32 mouse cellular contexts compared by ENCODE assay signal in the genomic region with DNA sequence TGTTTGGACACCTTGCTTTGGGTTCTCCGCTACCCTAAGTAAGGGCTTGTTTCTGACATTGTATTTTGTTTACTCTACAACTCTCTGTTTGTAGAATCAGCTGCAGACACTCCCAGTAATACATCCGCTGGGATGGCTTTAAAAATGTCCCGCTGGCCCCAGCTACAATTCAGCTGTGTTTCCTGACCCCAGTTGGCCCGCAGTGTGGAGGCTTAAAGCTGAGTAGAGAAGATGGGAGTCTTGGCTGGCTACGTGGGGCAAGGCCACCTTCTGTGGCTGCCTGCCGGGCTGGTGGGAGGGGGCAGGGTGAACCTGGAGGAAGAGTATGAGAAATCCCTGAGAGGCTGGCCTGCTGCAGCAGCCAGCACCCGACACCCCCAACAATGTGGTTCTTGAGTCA. TPM values are rescaled to one million over a fixed set of nuclear protein-coding genes. Genes with fewer than 3 reads are reported as not detected.
DNase-seq lines count a peak whose midpoint lies in the region; ATAC-seq lines count a peak whose summit lies in the region.
"Had no signal": no experiment of that assay in that cellular context is flagged by ENCODE, and none has a peak within 500 bp of the region (broad histone marks: within the 10 kb centered on the region; RNA-seq: fewer than 3 reads in every experiment).

No protein-coding gene starts in this region.

- 49% methylated on average over 7 of the region's 7 CpGs for WGBS in kidney, embryonic 15.5 days
- 54% methylated on average over 7 of the region's 7 CpGs for WGBS in stomach, embryonic 16.5 days

- intact Hi-C loops in heart, postnatal 25 days (cut with DNase I): no loop called here

- no peak overlapping the region for H3K27ac ChIP-seq in kidney, embryonic 15.5 days
- peak overlapping the region; percentile 11; the same call in 1 of the 2 replicates for H3K27ac ChIP-seq in stomach, embryonic 16.5 days (ENCODE audit: low read length)
- H3K27ac ChIP-seq: embryonic facial prominence, embryonic 15.5 days; forebrain, embryonic 12.5 days; heart, adult 2 months; left cerebral cortex, adult 2 months; limb, embryonic 13.5 days; lung, embryonic 15.5 days; midbrain, embryonic 12.5 days; neural tube, embryonic 13.5 days; stomach, embryonic 15.5 days had no signal

- ATAC-seq in kidney, embryonic 15.5 days (replicated peaks; ENCODE audit: low FRiP score): no peak
- no peak for ATAC-seq in stomach, embryonic 16.5 days (ENCODE audit: insufficient read depth, low FRiP score)
- ATAC-seq: activated CD4-positive, CD25-positive, alpha-beta regulatory T cell, adult 4 months; hindbrain, embryonic 16.5 days had no signal

- H3K36me3 ChIP-seq in kidney, embryonic 15.5 days: peaks cover 2% of the 10 kb centered on the region; the same call in 1 of the 2 replicates
- no peaks in the 10 kb centered on the region for H3K36me3 ChIP-seq in stomach, embryonic 16.5 days (ENCODE audit: control insufficient read depth, insufficient read depth, low read length)
- H3K36me3 ChIP-seq: forebrain, embryonic 12.5 days; lung, embryonic 15.5 days; midbrain, embryonic 12.5 days; neural tube, embryonic 13.5 days; stomach, embryonic 15.5 days had no signal

- H3K4me3 ChIP-seq in kidney, embryonic 15.5 days (replicated peaks): no peak overlapping the region
- no peak overlapping the region for H3K4me3 ChIP-seq in stomach, embryonic 16.5 days (replicated peaks; ENCODE audit: low read length)
- H3K4me3 ChIP-seq: embryonic facial prominence, embryonic 15.5 days; forebrain, embryonic 12.5 days; heart, adult 2 months; heart, embryonic 12.5 days; left cerebral cortex, adult 2 months; limb, embryonic 13.5 days; lung, embryonic 15.5 days; megakaryocyte, embryonic 14.5 days; midbrain, embryonic 12.5 days; myocyte; neural tube, embryonic 13.5 days; stomach, embryonic 15.5 days had no signal

- H3K9me3 ChIP-seq in kidney, embryonic 15.5 days (replicated peaks): no peaks in the 10 kb centered on the region
- no peaks in the 10 kb centered on the region for H3K9me3 ChIP-seq in stomach, embryonic 16.5 days (replicated peaks; ENCODE audit: control insufficient read depth, low read length)
- H3K9me3 ChIP-seq: embryonic facial prominence, embryonic 15.5 days; forebrain, embryonic 12.5 days; heart, embryonic 12.5 days; limb, embryonic 13.5 days; lung, embryonic 15.5 days; midbrain, embryonic 12.5 days; neural tube, embryonic 13.5 days; stomach, embryonic 15.5 days had no signal

- H3K27me3 ChIP-seq in kidney, embryonic 15.5 days: no peaks in the 10 kb centered on the region
- H3K27me3 ChIP-seq in stomach, embryonic 16.5 days (ENCODE audit: control insufficient read depth, insufficient read depth, low read length): no peaks in the 10 kb centered on the region
- H3K27me3 ChIP-seq: CH12.LX; embryonic facial prominence, embryonic 15.5 days; forebrain, embryonic 12.5 days; heart, embryonic 12.5 days; limb, embryonic 13.5 days; lung, embryonic 15.5 days; megakaryocyte, embryonic 14.5 days; midbrain, embryonic 12.5 days; neural tube, embryonic 13.5 days; stomach, embryonic 15.5 days had no signal

- no peak overlapping the region for H3K9ac ChIP-seq in kidney, embryonic 15.5 days
- H3K9ac ChIP-seq in stomach, embryonic 16.5 days (ENCODE audit: low read length): no peak overlapping the region
- H3K9ac ChIP-seq: embryonic facial prominence, embryonic 15.5 days; forebrain, embryonic 12.5 days; heart, embryonic 12.5 days; limb, embryonic 13.5 days; lung, embryonic 15.5 days; midbrain, embryonic 12.5 days; neural tube, embryonic 13.5 days; stomach, embryonic 15.5 days had no signal

- H3K4me1 ChIP-seq in kidney, embryonic 15.5 days: peaks cover 23% of the 10 kb centered on the region
- no peaks in the 10 kb centered on the region for H3K4me1 ChIP-seq in stomach, embryonic 16.5 days (ENCODE audit: control insufficient read depth, insufficient read depth, low read length)
- H3K4me1 ChIP-seq: embryonic facial prominence, embryonic 15.5 days; lung, embryonic 15.5 days; midbrain, embryonic 12.5 days; stomach, embryonic 15.5 days had no signal

- no peak overlapping the region for H3K4me2 ChIP-seq in kidney, embryonic 15.5 days
- H3K4me2 ChIP-seq in stomach, embryonic 16.5 days (ENCODE audit: low read depth, low read length): no peak overlapping the region
- H3K4me2 ChIP-seq: embryonic facial prominence, embryonic 15.5 days; forebrain, embryonic 12.5 days; heart, embryonic 12.5 days; limb, embryonic 13.5 days; liver, embryonic 11.5 days; lung, embryonic 15.5 days; midbrain, embryonic 12.5 days; neural tube, embryonic 13.5 days; stomach, embryonic 15.5 days had no signal

- DNase-seq in heart, adult 11 months: peak; percentile 85
- no peak for DNase-seq in heart, postnatal 25 days (ENCODE audit: low spot score)
- peak; percentile 50 to 64 for DNase-seq in kidney, postnatal 4 days
- DNase-seq in gastrocnemius, adult 8-10 months (ENCODE audit: low spot score in 2 of 2): peak; percentile 26 to 46
- no peak for DNase-seq in spleen, adult 12 weeks (ENCODE audit: low spot score)
- DNase-seq in layer of hippocampus, adult 9-11 months: no peak
- DNase-seq: adrenal gland, adult 2 months; adrenal gland, postnatal 36 days; cerebellum, adult 2 months; cerebellum, postnatal 14 days; heart, adult 2 months; kidney, adult 18-20 months; right cerebral cortex, postnatal 14 days; thymus, adult 2 months; thymus, postnatal 36 days had no signal

RNA-seq across cellular contexts. Expression of a gene that starts 59.2 kb away (rescaled TPM):
- 1 to 10 TPM; 6.1 to 6.6 TPM for total RNA-seq in heart, postnatal 25 days (2021)
- polyA plus RNA-seq in kidney, embryonic 15.5 days (2015; fragmentation: Nextera tagmentation; extraction: Ambion mirVana): 37.8 and 45.0 TPM in 2 replicates
- 1 to 10 TPM; 3.4 to 7.5 (median 5.4) TPM for total RNA-seq in gastrocnemius, adult 8-10 months (2022)
- polyA plus RNA-seq in stomach, embryonic 16.5 days (2015; fragmentation: Nextera tagmentation; extraction: Ambion mirVana): 26.3 and 33.6 TPM in 2 replicates

RNA-seq across cellular contexts. Expression of a gene that starts 59.6 kb away (rescaled TPM):
- 100 to 1,000 TPM; 235 to 244 TPM for total RNA-seq in heart, postnatal 25 days (2021)
- polyA plus RNA-seq in kidney, embryonic 15.5 days (2015; fragmentation: Nextera tagmentation; extraction: Ambion mirVana): 66.8 and 72.0 TPM in 2 replicates
- total RNA-seq in gastrocnemius, adult 8-10 months (2022): 1,000 to 10,000 TPM; 1,246 to 1,471 (median 1,386) TPM
- 129 and 137 TPM in 2 replicates for polyA plus RNA-seq in stomach, embryonic 16.5 days (2015; fragmentation: Nextera tagmentation; extraction: Ambion mirVana)

Comparison
In these comparisons a context has a peak if more than half of its experiments do, and no peak if none do; other contexts are left out.
1. DNase-seq: peak in heart, adult 11 months (single experiment), kidney, postnatal 4 days (2 of 2) and gastrocnemius, adult 8-10 months (2 of 2); none in heart, postnatal 25 days (single experiment), spleen, adult 12 weeks (single experiment) and layer of hippocampus, adult 9-11 months (single experiment).
2. RNA of a gene that starts 59.6 kb away (total RNA-seq): 1,246 to 1,471 TPM in gastrocnemius, adult 8-10 months; 235 to 244 TPM in heart, postnatal 25 days; every median in the first group is over 4 times any median in the second.